Mouse (Mus musculus): ENCODE results near the gene Tmem82. TPM values are rescaled to one million over a fixed set of nuclear protein-coding genes. Genes with fewer than 3 reads are reported as not detected.
A peak's percentile ranks its signal among the peaks of the same experiment; 100 is the strongest.

Tmem82 gene
- polyA plus RNA-seq, 1 experiment from 2014 or later: 8.4 TPM

GRCm38 (mm10) chr4:141599251-141600141 is 18.9 kb downstream of the Tmem82 start:
- Histone ChIP-seq H3K4me2 (ENCODE audit: low read length) (peak overlapping the region; percentile 63), H3K4me1 (replicated peaks; ENCODE audit: control insufficient read depth, insufficient read depth, low read length) (peaks cover 19% of the 10 kb centered on the region), H3K4me3 (ENCODE audit: low read depth, low read length) (peak overlapping the region; percentile 81), H3K9ac (ENCODE audit: low read length) (peak overlapping the region; percentile 92), H3K9me3 (ENCODE audit: control insufficient read depth, low read length) (no peaks in the 10 kb centered on the region), H3K27me3 (replicated peaks; ENCODE audit: control insufficient read depth, insufficient read depth, low read length) (no peaks in the 10 kb centered on the region), H3K27ac (ENCODE audit: low read depth) (peak overlapping the region; percentile 96), H3K36me3 (ENCODE audit: control insufficient read depth, insufficient read depth, low read length) (peaks cover 12% of the 10 kb centered on the region)
- WGBS: under 1% methylated on average over 51 of the region's 57 CpGs
- peak; percentile 36 for ATAC-seq (replicated peaks; ENCODE audit: low FRiP score, low TSS enrichment, low read depth)
- DNase-seq (ENCODE audit: low spot score): peak; percentile 76

DNA sequence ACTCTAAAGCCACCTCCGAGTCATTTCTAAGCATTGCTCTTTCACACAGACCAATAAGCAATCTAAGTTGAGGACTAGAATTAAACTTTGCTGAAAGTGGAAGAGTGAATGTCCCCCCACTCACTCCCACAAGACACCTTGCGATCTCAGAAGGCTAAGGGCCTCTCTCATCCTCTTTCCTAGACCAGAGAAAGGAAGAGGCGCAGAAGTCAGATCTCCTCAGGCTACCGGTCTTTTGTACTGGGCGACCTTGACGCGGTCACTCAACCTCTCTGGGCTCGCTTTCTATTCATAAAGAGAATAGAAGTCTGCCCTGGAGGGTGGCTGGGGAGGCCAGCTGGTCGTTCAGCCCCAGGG is 19.6 kb downstream of the Tmem82 start:
- peak overlapping the region; percentile 96 for H3K27ac ChIP-seq (ENCODE audit: low read depth)
- H3K9ac ChIP-seq (ENCODE audit: low read length): peak overlapping the region; percentile 92
- WGBS: 3% methylated on average over 9 of the region's 9 CpGs
- peak overlapping the region; percentile 81 for H3K4me3 ChIP-seq (ENCODE audit: low read depth, low read length)
- no peaks in the 10 kb centered on the region for H3K9me3 ChIP-seq (ENCODE audit: control insufficient read depth, low read length)
- H3K36me3 ChIP-seq (ENCODE audit: control insufficient read depth, insufficient read depth, low read length): peaks cover 18% of the 10 kb centered on the region
- ATAC-seq (replicated peaks; ENCODE audit: low FRiP score, low TSS enrichment, low read depth): no peak
- peaks cover 13% of the 10 kb centered on the region for H3K4me1 ChIP-seq (replicated peaks; ENCODE audit: control insufficient read depth, insufficient read depth, low read length)
- H3K27me3 ChIP-seq (replicated peaks; ENCODE audit: control insufficient read depth, insufficient read depth, low read length): no peaks in the 10 kb centered on the region
- H3K4me2 ChIP-seq (ENCODE audit: low read length): peak overlapping the region; percentile 63
- DNase-seq (ENCODE audit: low spot score): no peak

GRCm38 (mm10) chr4:141598199-141598893 is 20.1 kb downstream of the Tmem82 start:
- WGBS: 2% methylated on average over 19 of the region's 19 CpGs
- Histone ChIP-seq H3K4me1 (replicated peaks; ENCODE audit: control insufficient read depth, insufficient read depth, low read length) (peaks cover 11% of the 10 kb centered on the region), H3K9ac (ENCODE audit: low read length) (peak overlapping the region; percentile 92), H3K4me2 (ENCODE audit: low read length) (peak overlapping the region; percentile 63), H3K4me3 (ENCODE audit: low read depth, low read length) (peak overlapping the region; percentile 81), H3K36me3 (ENCODE audit: control insufficient read depth, insufficient read depth, low read length) (peaks cover 21% of the 10 kb centered on the region), H3K27me3 (replicated peaks; ENCODE audit: control insufficient read depth, insufficient read depth, low read length) (no peaks in the 10 kb centered on the region), H3K9me3 (ENCODE audit: control insufficient read depth, low read length) (no peaks in the 10 kb centered on the region), H3K27ac (ENCODE audit: low read depth) (peak overlapping the region; percentile 96)
- peak; percentile 58 for ATAC-seq (replicated peaks; ENCODE audit: low FRiP score, low TSS enrichment, low read depth)
- peak; percentile 82 for DNase-seq (ENCODE audit: low spot score)

DNA sequence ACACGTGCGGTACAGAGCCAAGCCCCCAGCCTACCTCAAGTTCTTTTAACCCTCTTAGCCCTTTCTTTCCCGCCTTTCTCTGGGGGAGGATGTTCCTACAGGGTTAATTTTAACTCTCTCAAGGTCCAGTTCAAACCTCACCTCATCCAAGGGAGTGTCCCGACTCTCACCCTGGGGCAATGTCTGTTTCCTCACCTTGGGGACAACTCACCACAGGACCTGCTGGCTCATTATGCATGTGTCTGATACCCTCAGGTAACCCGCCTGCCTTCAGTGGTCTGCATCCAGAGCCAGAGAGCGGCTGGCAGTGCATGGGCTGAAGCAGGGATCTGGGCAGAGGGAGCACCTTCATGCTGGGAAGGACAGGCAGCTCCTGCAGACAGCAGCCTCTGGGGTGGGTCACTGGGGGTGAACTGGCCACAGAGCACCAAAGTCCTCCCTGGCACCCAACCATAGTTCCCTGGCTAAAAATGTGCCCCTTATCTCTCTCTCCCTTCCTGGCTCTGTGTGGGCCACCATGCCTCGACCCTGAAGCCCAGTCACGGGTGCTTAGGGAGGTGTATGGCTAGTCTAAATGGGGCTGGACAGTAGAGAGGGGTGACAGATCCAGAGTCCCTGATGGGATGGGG is 21.6 kb downstream of the Tmem82 start:
- Histone ChIP-seq H3K9ac (ENCODE audit: low read length) (no peak overlapping the region), H3K4me3 (ENCODE audit: low read depth, low read length) (no peak overlapping the region), H3K4me1 (replicated peaks; ENCODE audit: control insufficient read depth, insufficient read depth, low read length) (peaks cover 11% of the 10 kb centered on the region), H3K36me3 (ENCODE audit: control insufficient read depth, insufficient read depth, low read length) (peaks cover 36% of the 10 kb centered on the region), H3K9me3 (ENCODE audit: control insufficient read depth, low read length) (no peaks in the 10 kb centered on the region), H3K27me3 (replicated peaks; ENCODE audit: control insufficient read depth, insufficient read depth, low read length) (no peaks in the 10 kb centered on the region), H3K27ac (ENCODE audit: low read depth) (no peak overlapping the region), H3K4me2 (ENCODE audit: low read length) (no peak overlapping the region)
- WGBS: 91% methylated on average over 8 of the region's 8 CpGs
- no peak for ATAC-seq (replicated peaks; ENCODE audit: low FRiP score, low TSS enrichment, low read depth)
- DNase-seq (ENCODE audit: low spot score): no peak

DNA sequence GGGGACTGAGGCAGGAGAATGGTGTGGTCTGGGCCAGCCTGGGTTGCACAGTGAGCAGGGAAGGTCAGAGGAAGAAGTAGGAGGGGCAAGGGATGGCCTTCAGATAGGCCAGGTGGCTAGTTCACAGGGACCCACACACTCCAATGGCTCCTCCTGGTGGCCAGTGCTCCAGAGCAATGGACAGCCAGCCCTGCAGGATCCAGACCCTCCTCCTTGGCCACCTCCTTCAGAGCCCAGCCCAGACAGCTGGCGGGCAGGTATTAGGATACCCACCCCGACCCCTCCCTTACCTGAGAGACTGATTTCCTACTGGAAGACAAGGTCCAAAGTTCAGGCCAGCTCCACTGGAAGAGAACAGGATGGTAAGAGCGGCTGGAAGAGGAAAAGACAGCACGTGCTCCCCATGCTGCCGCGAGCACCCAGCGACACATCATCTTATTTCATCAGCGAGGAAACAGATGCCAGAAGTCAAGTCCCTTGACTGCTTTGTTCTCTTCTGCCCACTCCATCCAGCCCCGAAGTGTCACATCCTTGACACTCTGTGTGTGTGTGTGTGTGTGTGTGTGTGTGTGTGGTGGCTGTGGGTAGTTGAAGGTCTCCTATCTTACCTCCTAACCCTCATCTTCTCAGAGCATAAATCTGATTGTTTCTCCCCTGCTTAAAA is 22.7 kb downstream of the Tmem82 start:
- WGBS: 66% methylated on average over 9 of the region's 9 CpGs
- Histone ChIP-seq H3K36me3 (ENCODE audit: control insufficient read depth, insufficient read depth, low read length) (peaks cover 40% of the 10 kb centered on the region), H3K4me3 (ENCODE audit: low read depth, low read length) (no peak overlapping the region), H3K27ac (ENCODE audit: low read depth) (no peak overlapping the region), H3K4me1 (replicated peaks; ENCODE audit: control insufficient read depth, insufficient read depth, low read length) (peaks cover 11% of the 10 kb centered on the region), H3K27me3 (replicated peaks; ENCODE audit: control insufficient read depth, insufficient read depth, low read length) (no peaks in the 10 kb centered on the region), H3K9me3 (ENCODE audit: control insufficient read depth, low read length) (no peaks in the 10 kb centered on the region), H3K9ac (ENCODE audit: low read length) (no peak overlapping the region), H3K4me2 (ENCODE audit: low read length) (no peak overlapping the region)
- DNase-seq (ENCODE audit: low spot score) (no peak), ATAC-seq (replicated peaks; ENCODE audit: low FRiP score, low TSS enrichment, low read depth) (peak; percentile 17; the same call in 1 of the 2 replicates)

- ATAC-seq (replicated peaks; ENCODE audit: low FRiP score, low TSS enrichment, low read depth): no peak
These were observed 23.3 kb downstream of the Tmem82 start for GRCm38 (mm10) chr4:141595138-141595537.

GRCm38 (mm10) chr4:141591547-141591946 is 26.9 kb downstream of the Tmem82 start:
- peak; percentile 34; the same call in 1 of the 2 replicates for ATAC-seq (replicated peaks; ENCODE audit: low FRiP score, low TSS enrichment, low read depth)
- DNase-seq (ENCODE audit: low spot score): peak; percentile 81
- no peak overlapping the region for H3K9ac ChIP-seq (ENCODE audit: low read length)
- no peak overlapping the region for H3K4me2 ChIP-seq (ENCODE audit: low read length)
- WGBS: 21% methylated on average over 3 of the region's 3 CpGs
- H3K36me3 ChIP-seq (ENCODE audit: control insufficient read depth, insufficient read depth, low read length): peaks cover 79% of the 10 kb centered on the region
- H3K27ac ChIP-seq (ENCODE audit: low read depth): no peak overlapping the region
- H3K4me3 ChIP-seq (ENCODE audit: low read depth, low read length): no peak overlapping the region
- no peaks in the 10 kb centered on the region for H3K27me3 ChIP-seq (replicated peaks; ENCODE audit: control insufficient read depth, insufficient read depth, low read length)
- no peaks in the 10 kb centered on the region for H3K4me1 ChIP-seq (replicated peaks; ENCODE audit: control insufficient read depth, insufficient read depth, low read length)
- no peaks in the 10 kb centered on the region for H3K9me3 ChIP-seq (ENCODE audit: control insufficient read depth, low read length)

More at GRCm38 (mm10) chr4:141595138-141595537, 23.3 kb downstream of the Tmem82 start:
- Histone ChIP-seq H3K27ac (ENCODE audit: low read depth) (no peak overlapping the region), H3K4me3 (ENCODE audit: low read depth, low read length) (no peak overlapping the region), H3K9me3 (ENCODE audit: control insufficient read depth, low read length) (no peaks in the 10 kb centered on the region), H3K4me2 (ENCODE audit: low read length) (no peak overlapping the region), H3K9ac (ENCODE audit: low read length) (no peak overlapping the region), H3K27me3 (replicated peaks; ENCODE audit: control insufficient read depth, insufficient read depth, low read length) (no peaks in the 10 kb centered on the region), H3K4me1 (replicated peaks; ENCODE audit: control insufficient read depth, insufficient read depth, low read length) (peaks cover 9% of the 10 kb centered on the region), H3K36me3 (ENCODE audit: control insufficient read depth, insufficient read depth, low read length) (peaks cover 45% of the 10 kb centered on the region)
- DNase-seq (ENCODE audit: low spot score): no peak
- 93% methylated on average over 11 of the region's 11 CpGs for WGBS

GRCm38 (mm10) chr4:141583919-141584318 is 34.5 kb downstream of the Tmem82 start:
- DNase-seq (ENCODE audit: low spot score): no peak
- H3K36me3 ChIP-seq (ENCODE audit: control insufficient read depth, insufficient read depth, low read length): peaks cover 86% of the 10 kb centered on the region

More at GRCm38 (mm10) chr4:141583919-141584318, 34.5 kb downstream of the Tmem82 start:
- 92% methylated on average over 8 of the region's 8 CpGs for WGBS
- Histone ChIP-seq H3K9me3 (ENCODE audit: control insufficient read depth, low read length) (no peaks in the 10 kb centered on the region), H3K4me2 (ENCODE audit: low read length) (no peak overlapping the region), H3K4me3 (ENCODE audit: low read depth, low read length) (no peak overlapping the region), H3K27ac (ENCODE audit: low read depth) (no peak overlapping the region), H3K4me1 (replicated peaks; ENCODE audit: control insufficient read depth, insufficient read depth, low read length) (no peaks in the 10 kb centered on the region), H3K27me3 (replicated peaks; ENCODE audit: control insufficient read depth, insufficient read depth, low read length) (no peaks in the 10 kb centered on the region), H3K9ac (ENCODE audit: low read length) (no peak overlapping the region)
- ATAC-seq (replicated peaks; ENCODE audit: low FRiP score, low TSS enrichment, low read depth): no peak
